Mouse (Mus musculus) intestine, embryonic 14.5 days (tissue): ENCODE results near the gene Cib2. TPM values are rescaled to one million over a fixed set of nuclear protein-coding genes. Genes with fewer than 3 reads are reported as not detected.

ENCODE experiments used
- ATAC-seq: fragments of 200-750 bp; cut with Nextera tagmentation; replicated peaks from 2 replicates; pipeline ENCODE4 v1.8.0; 2017; ENCODE audit warnings: low read depth, moderate number of reproducible peaks, moderate TSS enrichment, moderate library complexity; ENCODE audit not compliant: low FRiP score, low TSS enrichment
- DNase-seq: peaks from one replicate; pipeline ENCODE4 v3.0.0-alpha.2; 2018; ENCODE audit warnings: low spot score
- H3K27ac ChIP-seq: fragments of 300-500 bp; sonication (generic); 2 replicates; pipeline ENCODE4 v1.5.1; 2014; ENCODE audit warnings: low read depth, mild to moderate bottlenecking, control low read depth
- H3K27me3 ChIP-seq: fragments of 300-500 bp; sonication (generic); replicated peaks from 2 replicates; pipeline ENCODE4 v1.6.1; 2014; ENCODE audit warnings: low read length, control low read depth; ENCODE audit not compliant: control insufficient read depth, insufficient read depth
- H3K36me3 ChIP-seq: fragments of 300-500 bp; sonication (generic); 2 replicates; pipeline ENCODE4 v1.6.1; 2014; ENCODE audit warnings: low read length, control low read depth; ENCODE audit not compliant: control insufficient read depth, insufficient read depth
- H3K4me1 ChIP-seq: fragments of 300-500 bp; sonication (generic); replicated peaks from 2 replicates; pipeline ENCODE4 v1.6.1; 2014; ENCODE audit warnings: low read length, control low read depth, mixed read lengths; ENCODE audit not compliant: control insufficient read depth, insufficient read depth
- H3K4me2 ChIP-seq: fragments of 300-500 bp; sonication (generic); 2 replicates; pipeline ENCODE4 v1.6.1; 2014; ENCODE audit warnings: low read length
- H3K4me3 ChIP-seq: fragments of 300-500 bp; sonication (generic); 2 replicates; pipeline ENCODE4 v1.5.1; 2014; ENCODE audit warnings: low read depth, low read length, control low read depth, mixed read lengths
- H3K9ac ChIP-seq: fragments of 300-500 bp; sonication (generic); 2 replicates; pipeline ENCODE4 v1.6.1; 2014; ENCODE audit warnings: mild to moderate bottlenecking, low read length
- H3K9me3 ChIP-seq: fragments of 300-500 bp; sonication (generic); 2 replicates; pipeline ENCODE4 v1.6.1; 2016; ENCODE audit warnings: low read length, control low read depth; ENCODE audit not compliant: control insufficient read depth
- WGBS: fragments of 180-500 bp; shearing (Covaris S2); extraction: QIAGEN DNeasy Blood & Tissue Kit; methylation state at CpG from one replicate; pipeline ENCODE4 v1.1.7; 2014; 5-methylcytosine and 5-hydroxymethylcytosine counted together
- polyA plus RNA-seq: library from polyadenylated mRNA; unstranded; fragments of >200 nt; fragmentation: Nextera tagmentation; extraction: Ambion mirVana; gene quantifications from 2 replicates; pipeline ENCODE4 v1.2.1, GENCODE M21; 2014

The Cib2 gene
- polyA plus RNA-seq, 1 experiment from 2014 or later = 15.3 TPM

DNA sequence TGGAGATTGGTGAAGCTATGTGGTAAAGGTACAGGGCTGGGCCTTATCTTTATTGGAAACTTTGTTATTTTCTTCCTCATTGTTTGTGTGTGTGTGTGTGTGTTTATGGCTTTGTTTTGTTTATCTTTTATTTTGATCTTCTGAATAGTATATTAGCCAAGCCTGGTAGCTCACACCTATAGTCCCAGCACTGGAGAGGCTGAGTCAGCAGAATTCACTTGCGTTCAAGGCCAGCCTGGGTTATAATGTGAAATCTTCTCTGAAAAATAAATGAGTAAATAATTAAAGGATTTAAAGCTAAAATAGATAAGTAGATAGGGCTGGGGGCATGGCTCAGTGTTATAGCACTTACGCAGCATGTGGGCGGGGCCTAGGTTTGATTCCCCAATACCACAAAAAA lies 21.8 kb downstream of the Cib2 start:
- no peaks in the 10 kb centered on the region for H3K27me3 ChIP-seq
- H3K27ac ChIP-seq = no peak overlapping the region
- H3K4me3 ChIP-seq = no peak overlapping the region
- H3K4me2 ChIP-seq = no peak overlapping the region
- WGBS = 96% methylated on average over 3 of the region's 3 CpGs
- DNase-seq (no peak), ATAC-seq (no peak)
- no peaks in the 10 kb centered on the region for H3K4me1 ChIP-seq
- no peaks in the 10 kb centered on the region for H3K36me3 ChIP-seq
- no peak overlapping the region for H3K9ac ChIP-seq
- no peaks in the 10 kb centered on the region for H3K9me3 ChIP-seq

DNA sequence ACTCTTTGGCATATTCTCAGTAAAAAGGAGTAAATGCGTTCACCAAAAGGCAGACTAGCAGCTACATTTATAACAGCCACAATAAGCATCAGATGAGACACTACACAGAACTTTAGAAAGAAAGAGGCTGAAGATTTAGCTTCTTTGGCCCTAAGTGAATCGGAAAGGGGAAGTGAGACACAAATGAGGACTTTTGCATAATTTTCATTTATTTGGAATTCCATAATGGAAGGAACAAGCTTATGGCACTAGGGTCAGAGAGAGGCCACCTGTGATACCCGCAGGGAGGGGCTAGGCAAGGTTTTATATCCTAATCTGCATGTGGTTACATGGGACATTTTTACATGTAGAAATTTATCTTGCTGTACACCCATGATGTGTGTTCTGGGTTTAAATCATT lies 22.5 kb downstream of the Cib2 start:
- ATAC-seq (no peak), DNase-seq (no peak)
- 78% methylated on average over 3 of the region's 3 CpGs for WGBS
- H3K27ac ChIP-seq = no peak overlapping the region
- H3K4me3 ChIP-seq = no peak overlapping the region
- no peaks in the 10 kb centered on the region for H3K27me3 ChIP-seq
- no peaks in the 10 kb centered on the region for H3K9me3 ChIP-seq
- no peak overlapping the region for H3K9ac ChIP-seq
- no peaks in the 10 kb centered on the region for H3K36me3 ChIP-seq
- H3K4me2 ChIP-seq = no peak overlapping the region
- H3K4me1 ChIP-seq = no peaks in the 10 kb centered on the region

DNA sequence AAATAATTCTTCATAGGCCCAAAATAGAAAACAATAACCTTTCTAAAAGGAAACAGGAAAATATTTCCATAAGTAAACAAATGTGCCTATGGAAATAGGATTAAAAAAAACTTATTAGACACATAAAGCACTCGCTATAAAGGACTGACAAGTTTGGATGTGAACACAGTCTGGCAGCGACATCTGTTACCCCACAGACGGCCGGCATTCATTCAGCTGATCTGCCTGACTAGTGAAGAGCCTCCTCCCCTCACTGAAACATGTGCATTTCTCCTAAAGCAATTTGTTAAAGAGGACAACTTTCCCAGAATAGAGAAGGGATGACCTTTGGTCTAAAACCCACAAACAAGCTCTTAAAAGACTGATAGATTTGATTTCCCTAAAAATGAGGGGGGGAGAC lies 23.0 kb downstream of the Cib2 start:
- DNase-seq = no peak
- no peaks in the 10 kb centered on the region for H3K36me3 ChIP-seq
- no peak overlapping the region for H3K9ac ChIP-seq
- WGBS = 51% methylated on average over 4 of the region's 4 CpGs
- no peaks in the 10 kb centered on the region for H3K9me3 ChIP-seq
- H3K4me3 ChIP-seq = no peak overlapping the region
- no peaks in the 10 kb centered on the region for H3K4me1 ChIP-seq
- H3K27me3 ChIP-seq = no peaks in the 10 kb centered on the region
- H3K27ac ChIP-seq = no peak overlapping the region
- H3K4me2 ChIP-seq = no peak overlapping the region
- ATAC-seq = no peak

DNA sequence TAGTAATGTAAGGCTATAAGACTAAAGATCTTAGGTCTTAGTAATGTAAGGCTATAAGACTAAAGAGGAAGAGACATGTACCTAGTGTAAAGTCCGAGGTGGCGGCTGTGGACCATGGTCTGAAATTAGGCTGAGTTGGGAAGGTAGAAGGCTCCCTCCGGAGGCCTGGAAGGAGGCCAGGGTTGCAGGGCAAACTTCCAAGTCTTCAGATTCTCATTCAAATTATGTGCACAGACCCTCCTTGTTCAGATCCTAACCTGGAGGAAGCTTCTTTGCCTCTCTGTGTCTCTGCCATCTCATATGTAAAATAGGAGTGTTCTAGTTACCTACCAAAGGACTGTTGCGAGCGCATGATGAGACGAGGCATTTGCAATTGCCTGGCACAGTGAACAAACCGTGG lies 23.8 kb downstream of the Cib2 start:
- H3K4me2 ChIP-seq = no peak overlapping the region
- H3K27ac ChIP-seq = no peak overlapping the region
- H3K4me3 ChIP-seq = no peak overlapping the region
- DNase-seq (no peak), ATAC-seq (no peak)
- H3K27me3 ChIP-seq = no peaks in the 10 kb centered on the region
- no peak overlapping the region for H3K9ac ChIP-seq
- WGBS = 88% methylated on average over 7 of the region's 7 CpGs
- H3K4me1 ChIP-seq = no peaks in the 10 kb centered on the region
- H3K36me3 ChIP-seq = no peaks in the 10 kb centered on the region
- H3K9me3 ChIP-seq = no peaks in the 10 kb centered on the region

DNA sequence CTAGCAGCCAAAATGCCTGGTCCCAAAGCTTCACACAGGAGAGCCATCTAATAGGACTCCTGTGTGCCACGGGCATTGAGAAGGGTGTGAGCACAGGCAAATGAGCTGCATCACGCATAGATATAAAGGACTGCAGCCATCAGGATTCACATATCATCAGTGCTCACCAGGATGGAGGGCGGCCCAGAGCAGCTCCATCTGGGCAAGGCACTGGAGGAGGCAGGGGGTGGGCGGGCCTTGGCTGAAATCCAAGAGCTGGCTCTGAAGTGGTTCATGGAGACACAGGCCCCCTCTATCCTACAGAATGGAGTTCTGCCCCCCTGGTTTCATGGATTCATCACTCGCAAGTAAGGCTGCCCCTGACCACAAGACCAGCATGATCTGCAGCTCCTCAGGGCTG lies 26.0 kb downstream of the Cib2 start:
- ATAC-seq = no peak
- no peaks in the 10 kb centered on the region for H3K36me3 ChIP-seq
- 63% methylated on average over 5 of the region's 5 CpGs for WGBS

DNA sequence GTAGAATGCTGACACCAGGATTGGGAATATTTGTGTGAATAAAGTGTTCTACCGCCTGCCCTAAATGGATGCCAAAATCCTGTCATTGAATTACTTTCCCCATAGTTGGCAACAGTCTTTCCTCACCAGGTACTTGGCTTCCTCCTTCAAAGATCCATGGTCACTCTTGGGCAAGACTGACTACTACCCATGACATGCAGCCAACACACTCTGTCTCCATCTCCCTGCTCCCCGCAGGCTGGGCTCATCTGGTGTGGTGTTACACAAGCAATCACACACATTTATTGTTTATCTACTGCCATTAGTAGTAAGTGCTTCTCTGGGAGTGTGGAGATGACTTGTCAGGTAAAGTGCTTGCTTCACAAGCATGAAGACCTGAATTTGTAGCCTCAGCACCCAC lies 27.1 kb downstream of the Cib2 start:
- Histone ChIP-seq H3K27ac (no peak overlapping the region), H3K4me2 (no peak overlapping the region), H3K4me1 (no peaks in the 10 kb centered on the region), H3K9me3 (no peaks in the 10 kb centered on the region), H3K9ac (no peak overlapping the region), H3K27me3 (no peaks in the 10 kb centered on the region), H3K4me3 (no peak overlapping the region), H3K36me3 (no peaks in the 10 kb centered on the region)
- WGBS = 94% methylated on average over 2 of the region's 2 CpGs
- ATAC-seq = no peak
- no peak for DNase-seq

More for the DNA sequence above, 26.0 kb downstream of the Cib2 start:
- Histone ChIP-seq H3K9ac (no peak overlapping the region), H3K4me1 (no peaks in the 10 kb centered on the region), H3K9me3 (no peaks in the 10 kb centered on the region), H3K4me2 (no peak overlapping the region), H3K4me3 (no peak overlapping the region), H3K27ac (no peak overlapping the region), H3K27me3 (no peaks in the 10 kb centered on the region)
- DNase-seq = peak; percentile 55

DNA sequence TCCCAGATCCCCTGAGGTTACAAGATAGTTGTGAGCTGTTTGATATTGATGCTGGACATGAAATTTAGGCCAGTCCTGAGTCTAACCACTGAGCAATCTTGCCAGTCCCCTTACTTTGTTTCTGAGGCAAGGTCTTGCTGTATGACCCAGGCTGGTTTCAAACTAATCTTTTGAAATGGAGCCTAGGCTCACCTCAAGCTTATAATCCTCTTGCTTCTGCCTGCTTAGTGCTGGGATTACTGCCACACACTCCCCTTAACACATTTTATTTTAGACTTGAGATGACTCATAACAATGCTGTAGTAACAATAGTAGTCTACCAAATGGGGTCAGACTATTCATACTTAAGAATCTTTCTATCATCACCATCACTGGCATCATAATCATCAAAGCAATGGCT lies 28.6 kb downstream of the Cib2 start:
- no peak overlapping the region for H3K27ac ChIP-seq
- ATAC-seq (no peak), DNase-seq (no peak)
- H3K9me3 ChIP-seq = no peaks in the 10 kb centered on the region
- H3K27me3 ChIP-seq = no peaks in the 10 kb centered on the region
- H3K4me1 ChIP-seq = no peaks in the 10 kb centered on the region
- H3K9ac ChIP-seq = no peak overlapping the region
- H3K36me3 ChIP-seq = no peaks in the 10 kb centered on the region
- no peak overlapping the region for H3K4me3 ChIP-seq
- no peak overlapping the region for H3K4me2 ChIP-seq

DNA sequence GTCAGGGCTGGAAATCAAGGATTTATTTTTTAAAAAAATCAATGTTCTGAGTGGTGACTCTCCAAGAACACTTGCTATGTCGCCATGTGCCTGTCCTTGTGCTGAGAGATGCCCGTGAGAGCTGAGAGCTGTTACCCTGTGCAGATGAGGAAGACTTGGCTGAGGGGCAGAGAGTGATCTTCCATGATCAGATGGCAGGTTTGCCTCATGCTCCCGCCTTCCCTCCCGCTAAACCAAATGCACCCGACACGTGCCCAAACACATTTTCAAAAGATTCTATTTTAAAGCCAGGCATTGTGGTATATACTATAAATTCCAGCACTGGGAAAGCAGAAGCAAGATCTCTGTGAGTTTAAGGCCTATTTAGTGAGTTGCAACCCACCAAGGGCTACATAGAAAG lies 29.2 kb downstream of the Cib2 start:
- Histone ChIP-seq H3K9ac (no peak overlapping the region), H3K9me3 (no peaks in the 10 kb centered on the region), H3K27ac (no peak overlapping the region), H3K36me3 (no peaks in the 10 kb centered on the region), H3K4me2 (no peak overlapping the region), H3K4me3 (no peak overlapping the region), H3K4me1 (no peaks in the 10 kb centered on the region), H3K27me3 (no peaks in the 10 kb centered on the region)
- ATAC-seq (no peak), DNase-seq (no peak)
- WGBS = 81% methylated on average over 6 of the region's 6 CpGs

DNA sequence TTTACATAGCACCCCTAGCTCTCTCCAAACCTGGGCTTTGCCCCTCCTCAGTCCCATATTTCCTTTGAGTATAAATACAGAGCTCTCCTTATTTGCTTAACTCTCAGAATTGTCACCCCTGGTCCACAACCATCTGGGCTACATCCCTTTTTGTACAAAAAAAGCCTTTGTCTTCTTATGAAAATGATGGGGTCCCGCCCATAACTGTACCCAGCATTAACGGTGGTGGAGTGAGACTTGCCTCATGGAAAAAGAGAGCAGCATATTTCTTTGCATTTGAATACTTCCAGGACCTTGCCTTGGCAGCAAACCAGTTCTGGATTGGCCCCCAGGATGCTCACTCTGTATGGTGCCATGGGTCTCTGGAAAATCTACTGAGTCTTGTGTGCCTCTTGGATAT lies 30.1 kb downstream of the Cib2 start:
- Histone ChIP-seq H3K9ac (no peak overlapping the region), H3K9me3 (no peaks in the 10 kb centered on the region), H3K4me1 (no peaks in the 10 kb centered on the region), H3K4me2 (no peak overlapping the region), H3K27ac (no peak overlapping the region), H3K27me3 (no peaks in the 10 kb centered on the region), H3K4me3 (no peak overlapping the region), H3K36me3 (no peaks in the 10 kb centered on the region)
- ATAC-seq (no peak), DNase-seq (no peak)
- WGBS = 75% methylated on average over 2 of the region's 2 CpGs
